Mouse (Mus musculus): ENCODE measurements at regions not wholly inside any gene's neighbourhood (a gene's known extent, or its start where the extent isn't known, plus 50 kb on each side); places are given as distances from the start of the nearest gene placed in this dataset.

GRCm38 (mm10) chr1:107993013-107993412, 403.2 kb downstream of the Serpinb8 start:
- Histone ChIP-seq H3K27ac (ENCODE audit: insufficient read depth, low read depth) (no peak overlapping the region), H3K79me2 (replicated peaks; ENCODE audit: control insufficient read depth, extremely low read depth, insufficient read depth, poor library complexity, severe bottlenecking) (no peaks in the 10 kb centered on the region), H3K4me3 (replicated peaks in 1 of 3; ENCODE audit: low read depth in 2 of 3, low read length in 2 of 3, poor library complexity in 1 of 3) (no peak overlapping the region), H3K9ac (ENCODE audit: insufficient read depth, low read depth) (no peak overlapping the region), H3K4me2 (ENCODE audit: insufficient read depth, low read depth, poor library complexity, severe bottlenecking) (no peak overlapping the region), H3K4me1 (ENCODE audit: control insufficient read depth in 1 of 2, insufficient read depth in 2 of 2) (no peaks in the 10 kb centered on the region), H3K36me3 (replicated peaks in 1 of 2; ENCODE audit: control insufficient read depth in 1 of 2, insufficient read depth in 1 of 2, low read length in 1 of 2) (no peaks in the 10 kb centered on the region), H3K9me3 (replicated peaks; ENCODE audit: low read length) (no peaks in the 10 kb centered on the region), H3K27me3 (replicated peaks) (no peaks in the 10 kb centered on the region)
- in situ Hi-C loops (cut with MboI; ENCODE audit: low pct_ligation_motif_present, low pct_unique_long_range_greater_than_20kb, low sequenced_read_pairs), result no loop called here
- TF ChIP-seq TCF12 (IDR thresholded peaks at IDR 0.05; ENCODE audit: low read depth, low read length) (no peak), JUND (conservative IDR thresholded peaks at IDR 0.05; ENCODE audit: low read depth, low read length) (no peak), TBP (conservative IDR thresholded peaks at IDR 0.05; ENCODE audit: low read depth, low read length) (no peak), POLR2AphosphoS2 (IDR thresholded peaks at IDR 0.05; ENCODE audit: low read depth, low read length) (no peak), BHLHE40 (IDR thresholded peaks at IDR 0.05; ENCODE audit: low read depth, low read length) (no peak), ZMIZ1 (IDR thresholded peaks at IDR 0.05; ENCODE audit: low read depth, low read length) (no peak), ETS1 (conservative IDR thresholded peaks at IDR 0.05; ENCODE audit: low read depth, low read length) (no peak), MAZ (IDR thresholded peaks at IDR 0.05; ENCODE audit: low read depth, low read length) (no peak), GABPA (IDR thresholded peaks at IDR 0.05; ENCODE audit: insufficient replicate concordance, low read depth, low read length) (no peak), RCOR1 (conservative IDR thresholded peaks at IDR 0.05; ENCODE audit: low read depth, low read length) (no peak), CHD1 (IDR thresholded peaks at IDR 0.05; ENCODE audit: low read depth, low read length) (no peak), ZNF384 (IDR thresholded peaks at IDR 0.05; ENCODE audit: low read depth, low read length) (no peak), MAX (IDR thresholded peaks at IDR 0.05; ENCODE audit: low read length) (no peak), CTCF (conservative IDR thresholded peaks at IDR 0.05 in 1 of 2, IDR thresholded peaks at IDR 0.05 in 1 of 2; ENCODE audit: low read depth in 2 of 2, low read length in 2 of 2) (no peak), HCFC1 (IDR thresholded peaks at IDR 0.05; ENCODE audit: low read depth, low read length) (no peak), NELFE (IDR thresholded peaks at IDR 0.05; ENCODE audit: low read depth, low read length) (no peak), ZKSCAN1 (IDR thresholded peaks at IDR 0.05; ENCODE audit: borderline replicate concordance, low read depth, low read length) (no peak)
- dilution Hi-C loops (cut with MboI; ENCODE audit: extremely low pct_ligation_motif_present, extremely low pct_unique_long_range_greater_than_20kb, low sequenced_read_pairs), result no loop called here
- DNase-seq (ENCODE audit: extremely low read depth), result no peak

DNA sequence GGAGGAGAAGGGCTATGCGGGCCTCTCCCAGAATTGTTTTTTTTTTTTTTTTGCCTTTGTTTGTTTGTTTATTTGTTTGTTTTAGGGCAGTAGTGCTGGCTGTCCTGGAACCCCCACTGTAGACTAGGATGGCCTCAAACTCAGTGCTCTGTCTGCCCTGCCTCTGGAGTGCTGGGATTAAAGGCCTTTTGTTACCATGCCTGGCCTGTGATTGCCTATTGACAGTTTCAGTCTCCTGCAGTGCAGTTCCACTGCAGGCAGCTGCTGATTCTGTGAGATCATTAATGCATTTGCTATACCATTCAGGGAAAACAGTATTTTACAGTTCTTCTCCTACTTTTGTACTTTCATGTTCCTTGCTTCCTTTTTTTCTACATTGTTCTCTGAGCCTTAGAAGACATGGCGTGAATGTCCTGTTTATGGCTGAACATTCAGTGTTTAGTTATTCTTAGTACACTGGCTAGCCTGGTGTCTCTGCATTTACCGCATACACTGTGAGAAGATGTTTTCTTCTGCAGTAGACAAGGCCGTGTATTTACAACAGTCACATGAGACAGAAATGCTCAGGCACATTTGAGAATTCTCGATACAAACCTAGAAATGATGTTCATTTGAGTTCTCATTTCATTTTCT, 434.0 kb downstream of the Serpinb8 start:
- DNase-seq (ENCODE audit: extremely low read depth), result no peak
- in situ Hi-C loops (cut with MboI; ENCODE audit: low pct_ligation_motif_present, low pct_unique_long_range_greater_than_20kb, low sequenced_read_pairs) (no loop called here), dilution Hi-C loops (cut with MboI; ENCODE audit: extremely low pct_ligation_motif_present, extremely low pct_unique_long_range_greater_than_20kb, low sequenced_read_pairs) (no loop called here)
- TF ChIP-seq TBP (conservative IDR thresholded peaks at IDR 0.05; ENCODE audit: low read depth, low read length) (no peak), IRF4 (IDR thresholded peaks at IDR 0.05; ENCODE audit: low read depth, low read length) (no peak), PAX5 (IDR thresholded peaks at IDR 0.05; ENCODE audit: low read length) (no peak)
- H3K4me2 ChIP-seq (ENCODE audit: insufficient read depth, low read depth, poor library complexity, severe bottlenecking), result no peak overlapping the region
- no peaks in the 10 kb centered on the region for H3K9me3 ChIP-seq (replicated peaks; ENCODE audit: low read length)
- H3K27me3 ChIP-seq (replicated peaks), result no peaks in the 10 kb centered on the region
- no peaks in the 10 kb centered on the region for H3K79me2 ChIP-seq (replicated peaks; ENCODE audit: control insufficient read depth, extremely low read depth, insufficient read depth, poor library complexity, severe bottlenecking)
- H3K9ac ChIP-seq (ENCODE audit: insufficient read depth, low read depth), result no peak overlapping the region
- no peak overlapping the region for H3K4me3 ChIP-seq (replicated peaks in 1 of 3; ENCODE audit: low read depth in 2 of 3, low read length in 2 of 3, poor library complexity in 1 of 3)
- H3K4me1 ChIP-seq (ENCODE audit: control insufficient read depth in 1 of 2, insufficient read depth in 2 of 2), result no peaks in the 10 kb centered on the region
- no peak overlapping the region for H3K27ac ChIP-seq (ENCODE audit: insufficient read depth, low read depth)
- no peaks in the 10 kb centered on the region for H3K36me3 ChIP-seq (replicated peaks in 1 of 2; ENCODE audit: control insufficient read depth in 1 of 2, insufficient read depth in 1 of 2, low read length in 1 of 2)
